Mouse (Mus musculus) layer of hippocampus, postnatal 25 days (tissue): ENCODE measurements around the gene Alpk1. TPM values are rescaled to one million over a fixed set of nuclear protein-coding genes. Genes with fewer than 3 reads are reported as not detected.

Experiments
- DNase-seq, 2 experiments: peaks; one replicate each; pipeline ENCODE4 v3.0.0; 2022; ENCODE audit warnings: mixed read lengths in 2 of 2, low spot score in 1 of 2; ENCODE audit errors: extremely low spot score in 1 of 2
- total RNA-seq, 2 experiments: library from RNA; stranded (reverse); gene quantifications; 2 replicates each; pipeline ENCODE4 v1.2.3; 2021

Alpk1 gene
- total RNA-seq, 2 experiments from 2014 or later, result 6.7 to 9.6 TPM

DNA sequence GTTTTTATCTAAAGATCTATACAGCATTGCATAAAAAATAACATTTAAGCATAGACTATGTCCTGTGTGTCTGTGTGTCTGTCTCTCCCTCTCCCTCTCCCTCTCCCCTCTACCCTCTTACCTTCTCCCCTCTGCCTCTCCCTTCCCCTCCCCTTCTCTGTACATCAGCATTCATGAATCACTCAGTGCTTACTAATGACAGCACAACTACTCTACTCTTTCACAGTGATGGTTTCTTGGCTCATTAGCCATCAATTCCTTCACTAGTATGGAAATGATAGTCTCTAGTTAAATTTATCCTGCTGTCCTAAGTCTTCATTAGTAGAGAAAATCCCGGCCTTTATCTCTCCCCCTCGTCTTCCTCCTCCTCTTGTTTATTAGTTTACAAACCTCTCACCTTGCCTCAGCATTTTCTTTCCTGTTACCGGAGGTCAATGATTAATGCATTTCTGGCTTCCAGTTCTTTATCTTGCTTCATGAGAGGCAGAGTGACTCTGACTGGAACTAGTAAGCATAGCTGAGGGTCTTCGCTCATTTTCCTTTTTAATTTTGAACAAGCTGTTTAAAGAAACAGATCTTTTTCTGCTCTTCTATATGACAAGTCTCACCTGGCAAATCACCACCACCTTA, 79.0 kb downstream of the Alpk1 start:
- DNase-seq, result no peak

DNA sequence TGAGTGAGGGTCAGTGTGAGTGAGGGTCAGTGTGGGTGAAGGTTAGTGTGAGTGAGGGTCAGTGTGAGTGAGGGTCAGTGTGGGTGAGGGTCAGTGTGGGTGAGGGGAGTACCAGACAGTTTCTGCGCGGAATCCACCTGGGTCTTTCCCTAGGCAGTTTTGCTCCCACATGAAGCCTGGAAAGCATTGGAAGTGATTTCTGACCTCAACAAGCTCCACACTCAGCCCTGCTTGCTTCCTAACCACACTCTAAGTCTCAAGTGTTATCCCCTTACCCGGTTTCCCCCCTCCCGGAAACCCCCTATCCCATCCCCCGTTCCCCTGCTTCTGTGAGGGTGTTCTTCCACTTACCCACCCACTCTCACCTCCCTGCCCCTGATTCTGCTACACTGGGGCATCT, 81.7 kb downstream of the Alpk1 start:
- no peak for DNase-seq

DNA sequence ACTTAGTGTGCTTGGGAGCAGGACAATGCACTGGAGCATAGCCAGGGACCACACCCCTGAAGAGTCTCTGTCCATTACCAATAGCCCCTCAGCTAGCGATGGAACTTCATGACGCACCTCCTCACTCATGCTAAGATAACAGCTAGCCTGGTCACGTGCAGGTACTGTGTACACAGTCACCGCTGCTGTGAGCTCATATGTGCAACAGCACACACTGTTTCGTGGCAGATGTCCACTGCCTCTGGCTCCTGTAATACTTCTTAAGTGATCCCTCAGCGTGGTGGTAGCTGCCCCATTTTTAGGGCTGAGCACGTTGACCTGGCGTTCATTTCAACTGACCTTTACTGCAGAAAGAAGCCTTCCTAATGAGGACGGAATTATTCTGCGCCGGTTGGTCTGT, 83.8 kb downstream of the Alpk1 start:
- DNase-seq, result no peak

DNA sequence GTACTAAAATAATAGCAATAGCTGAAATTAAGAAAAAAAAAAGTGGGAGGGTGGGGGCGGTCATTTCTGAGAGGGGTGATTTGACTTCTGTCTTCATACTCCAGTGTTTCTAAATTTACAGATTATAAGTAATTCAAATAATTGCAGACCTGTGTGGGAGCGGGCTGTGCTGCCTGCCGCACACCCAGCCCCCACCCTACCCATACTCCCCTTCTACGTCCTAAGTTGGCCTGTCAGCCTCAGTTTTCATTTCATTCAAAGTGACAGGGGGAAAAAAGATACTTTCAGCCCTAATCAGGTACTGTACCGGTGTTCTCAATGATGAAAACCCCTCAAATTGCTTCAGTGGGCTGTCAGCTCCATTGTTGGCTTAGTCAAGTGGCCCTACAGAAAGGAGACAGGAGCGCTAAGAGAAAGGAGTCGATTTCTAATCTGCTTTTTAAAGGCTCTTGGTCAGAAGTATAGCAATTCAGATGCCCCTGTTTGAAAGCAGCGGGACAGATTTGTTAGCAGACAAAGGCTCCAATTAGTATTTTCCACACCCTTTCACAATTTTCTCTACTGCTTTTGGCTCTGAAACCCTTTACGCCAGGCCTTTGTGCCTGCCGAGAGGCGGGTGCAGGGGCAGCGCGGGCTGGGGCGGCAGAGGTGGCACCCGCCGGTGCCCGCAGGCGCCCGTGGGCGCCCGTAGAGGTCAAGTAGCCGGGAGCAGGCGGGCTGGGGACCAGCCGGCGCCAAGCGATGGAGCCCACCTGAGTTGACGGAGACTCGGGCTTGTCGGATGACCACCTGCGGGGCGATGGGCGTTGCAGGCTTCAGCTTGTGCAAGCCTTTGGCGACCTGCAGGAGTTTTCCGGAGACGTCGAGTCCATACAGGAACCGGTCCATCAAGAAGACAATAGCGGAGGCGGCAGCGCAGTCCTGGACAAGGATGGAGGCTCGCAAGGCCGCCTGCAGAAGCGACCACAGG, 85.2 kb downstream of the Alpk1 start:
- DNase-seq, result no peak

DNA sequence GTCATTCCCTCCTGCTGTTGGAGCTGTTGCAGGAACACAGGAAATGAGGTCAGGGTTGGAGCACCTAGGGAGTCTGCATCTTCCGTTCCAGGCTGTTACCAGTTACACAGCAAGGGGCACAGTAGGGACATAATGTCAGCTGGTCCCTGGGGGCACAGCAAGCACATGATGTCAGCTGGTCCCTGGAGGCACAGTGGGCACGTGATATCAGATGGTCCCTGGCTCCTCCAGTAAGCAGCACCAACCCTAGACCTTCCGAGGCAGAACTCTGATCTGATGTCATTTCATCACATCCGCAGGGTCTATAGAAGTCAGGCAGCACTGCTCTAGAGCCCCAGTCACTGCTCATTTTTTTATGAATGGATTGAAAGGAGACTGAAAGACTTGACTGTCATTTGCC, 89.1 kb downstream of the Alpk1 start:
- no peak for DNase-seq

DNA sequence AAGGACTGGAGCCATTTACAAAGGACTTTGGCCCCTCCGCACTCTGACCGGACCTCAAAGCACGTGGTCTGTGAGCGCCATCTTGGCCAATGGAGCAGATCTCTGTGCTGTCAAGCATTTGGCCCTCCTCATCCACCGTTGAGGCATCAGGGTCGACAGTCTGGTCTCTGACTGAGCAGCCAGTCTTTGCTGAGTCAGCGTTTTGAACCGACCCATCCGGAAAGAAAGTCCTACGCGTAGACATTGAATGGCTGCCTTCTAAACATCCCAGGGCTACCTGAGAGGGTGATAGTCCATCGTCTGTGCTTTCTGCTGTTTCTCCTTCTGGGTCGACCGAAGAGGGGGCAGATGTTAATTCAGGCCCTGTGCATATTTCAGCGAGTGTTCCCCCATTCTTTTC, 100.6 kb downstream of the Alpk1 start:
- DNase-seq, result no peak

DNA sequence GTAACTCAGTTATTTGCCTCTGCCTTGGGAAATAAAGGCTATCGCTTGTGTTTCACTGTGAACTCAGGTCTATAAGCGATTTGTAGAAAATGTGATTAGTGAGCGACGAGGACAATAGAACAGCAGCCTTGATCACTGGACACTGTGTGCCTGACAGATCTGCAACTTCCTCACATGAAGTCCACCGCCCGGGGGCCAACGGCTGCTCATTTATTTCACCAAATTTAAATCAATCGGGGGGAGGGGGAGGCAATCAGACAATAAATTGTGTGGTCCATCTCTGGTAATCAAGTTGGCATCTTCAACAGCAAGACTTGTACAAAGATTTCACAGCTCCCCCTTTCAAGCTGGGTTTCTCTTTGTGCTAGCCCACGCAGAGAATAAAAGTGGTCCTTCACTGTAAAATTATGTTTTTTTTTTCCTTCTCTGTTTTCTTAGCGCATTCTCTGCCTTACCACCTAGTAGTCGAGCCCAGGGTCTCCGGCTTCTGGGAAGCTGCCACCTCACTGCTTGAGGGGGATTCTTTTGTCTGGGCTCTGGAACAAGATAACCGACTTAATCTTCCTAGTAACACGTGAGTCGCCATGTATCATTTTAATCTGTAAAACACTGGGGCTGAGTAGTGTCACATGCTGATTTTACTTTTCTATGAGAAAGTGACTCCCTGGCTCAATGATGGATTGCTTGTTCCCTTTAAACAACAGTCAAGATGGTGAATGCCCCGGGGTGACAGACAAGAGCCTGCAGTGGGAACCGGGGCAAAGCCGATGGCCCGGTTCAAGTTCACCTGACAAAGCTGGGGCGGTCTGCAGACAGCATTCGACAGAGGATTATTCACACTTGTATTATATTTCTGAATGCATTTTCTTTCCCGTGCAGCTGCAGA, 118.4 kb downstream of the Alpk1 start:
- no peak for DNase-seq

DNA sequence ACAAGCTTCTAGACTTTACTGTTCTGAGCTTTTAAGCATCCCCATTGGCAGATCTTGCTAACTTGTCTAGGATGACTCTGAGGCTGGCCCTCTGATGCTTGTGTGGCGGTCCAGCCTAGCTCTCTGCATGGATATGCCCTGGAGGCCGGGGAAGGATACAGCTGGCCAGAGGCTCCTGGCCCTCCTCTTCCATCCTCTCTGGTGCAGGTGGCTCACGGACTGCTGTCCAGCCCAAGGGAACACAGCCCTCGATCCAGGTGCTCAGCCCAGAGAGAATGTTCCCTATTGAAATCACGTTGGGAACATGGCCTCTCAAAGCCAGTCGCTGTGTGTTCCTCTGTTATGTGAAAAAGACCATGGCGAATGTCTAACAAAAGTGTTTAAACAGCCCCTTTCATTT, 119.6 kb downstream of the Alpk1 start:
- DNase-seq, result no peak

DNA sequence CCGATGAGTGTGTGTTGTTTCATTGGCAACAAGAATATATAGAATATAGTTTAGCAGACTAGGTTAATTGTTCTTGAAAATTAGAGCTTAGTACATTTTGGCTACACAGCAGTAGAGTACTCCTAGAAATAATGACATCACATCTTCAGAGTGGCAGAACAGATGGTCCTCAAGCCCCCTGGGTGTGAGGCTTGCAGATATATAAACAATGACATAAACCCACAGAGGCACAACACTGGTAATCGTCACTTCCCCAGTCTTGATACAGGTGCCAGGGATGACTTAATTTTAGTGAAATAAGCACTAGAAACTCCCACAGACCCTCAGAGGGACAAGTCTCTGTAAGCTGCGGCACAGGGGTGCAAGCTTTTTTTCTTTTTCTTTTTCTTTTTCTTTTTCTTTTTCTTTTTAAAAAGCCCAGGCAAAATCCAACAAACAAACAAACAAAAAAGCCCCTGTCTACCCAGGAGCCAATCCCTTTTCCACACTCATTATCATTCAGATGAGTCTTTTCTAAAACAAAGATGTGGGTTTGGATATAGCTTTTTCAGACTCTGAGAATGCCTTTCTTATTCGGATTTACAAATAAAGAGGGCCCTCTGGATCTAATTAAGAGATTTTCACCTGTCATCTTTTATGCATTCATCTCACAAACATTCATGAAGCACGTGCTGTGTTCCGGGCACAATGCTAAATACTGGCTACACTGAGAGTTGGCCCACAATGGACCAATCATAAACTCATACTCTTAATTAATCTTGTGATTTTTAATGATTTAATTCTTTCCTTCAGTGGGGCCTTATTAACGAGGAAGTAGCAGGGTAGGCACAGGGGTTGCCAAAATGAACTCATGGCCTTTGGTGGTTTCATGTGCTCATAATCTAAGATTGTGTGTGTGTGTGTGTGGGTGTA, 128.3 kb downstream of the Alpk1 start:
- DNase-seq, result no peak

DNA sequence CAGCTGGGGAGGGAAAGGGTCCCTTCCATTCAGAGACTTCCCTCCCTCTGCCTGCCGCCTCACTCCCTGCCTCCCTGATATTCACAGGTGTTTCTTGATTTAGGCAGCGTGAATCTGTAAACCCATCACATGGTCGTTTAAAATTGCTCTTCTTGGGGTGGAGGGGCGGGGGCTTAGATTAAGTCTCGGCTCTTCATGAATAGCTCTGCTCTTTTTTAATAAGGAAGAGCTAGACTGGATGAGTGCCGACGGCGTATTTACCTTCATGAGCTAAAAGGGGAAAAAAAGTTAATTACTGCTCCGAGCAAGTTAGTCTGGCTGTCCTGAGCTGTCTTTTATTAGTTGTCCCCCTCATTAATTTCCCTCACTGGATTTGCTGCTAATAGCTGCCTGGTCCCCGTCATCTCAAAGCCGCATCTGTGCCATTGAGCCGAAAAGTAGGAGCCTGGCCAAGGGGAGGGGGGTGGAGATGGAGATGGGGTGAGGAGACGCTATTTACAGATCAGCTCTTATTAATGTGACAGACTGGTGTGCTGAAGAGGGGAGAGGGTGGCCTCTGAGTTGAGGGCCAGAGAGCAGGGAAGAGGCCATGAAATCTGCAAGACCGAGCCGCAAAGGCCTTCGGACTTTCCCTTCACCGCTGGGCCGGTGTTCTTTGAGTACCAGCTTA, 134.0 kb downstream of the Alpk1 start:
- DNase-seq, result no peak

DNA sequence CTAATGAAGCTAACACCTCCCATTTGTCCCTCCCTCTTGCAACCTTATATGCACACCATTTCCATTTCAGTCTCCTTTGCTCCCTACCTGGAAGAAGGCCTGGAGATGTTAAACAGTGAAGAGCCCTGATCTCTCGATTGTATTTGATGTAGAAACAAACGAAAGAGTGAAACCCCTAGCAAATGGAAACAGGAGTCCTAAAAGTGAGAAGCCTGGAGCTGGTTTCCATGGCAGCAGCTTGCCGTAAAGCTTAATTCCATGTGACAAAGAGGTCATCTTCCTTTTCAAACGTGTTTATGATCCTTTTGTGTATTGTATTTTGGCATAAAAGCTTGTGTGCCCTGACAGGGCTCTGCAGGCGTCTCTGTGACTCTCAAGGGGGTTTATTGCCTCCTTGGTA, 138.1 kb downstream of the Alpk1 start:
- no peak for DNase-seq

DNA sequence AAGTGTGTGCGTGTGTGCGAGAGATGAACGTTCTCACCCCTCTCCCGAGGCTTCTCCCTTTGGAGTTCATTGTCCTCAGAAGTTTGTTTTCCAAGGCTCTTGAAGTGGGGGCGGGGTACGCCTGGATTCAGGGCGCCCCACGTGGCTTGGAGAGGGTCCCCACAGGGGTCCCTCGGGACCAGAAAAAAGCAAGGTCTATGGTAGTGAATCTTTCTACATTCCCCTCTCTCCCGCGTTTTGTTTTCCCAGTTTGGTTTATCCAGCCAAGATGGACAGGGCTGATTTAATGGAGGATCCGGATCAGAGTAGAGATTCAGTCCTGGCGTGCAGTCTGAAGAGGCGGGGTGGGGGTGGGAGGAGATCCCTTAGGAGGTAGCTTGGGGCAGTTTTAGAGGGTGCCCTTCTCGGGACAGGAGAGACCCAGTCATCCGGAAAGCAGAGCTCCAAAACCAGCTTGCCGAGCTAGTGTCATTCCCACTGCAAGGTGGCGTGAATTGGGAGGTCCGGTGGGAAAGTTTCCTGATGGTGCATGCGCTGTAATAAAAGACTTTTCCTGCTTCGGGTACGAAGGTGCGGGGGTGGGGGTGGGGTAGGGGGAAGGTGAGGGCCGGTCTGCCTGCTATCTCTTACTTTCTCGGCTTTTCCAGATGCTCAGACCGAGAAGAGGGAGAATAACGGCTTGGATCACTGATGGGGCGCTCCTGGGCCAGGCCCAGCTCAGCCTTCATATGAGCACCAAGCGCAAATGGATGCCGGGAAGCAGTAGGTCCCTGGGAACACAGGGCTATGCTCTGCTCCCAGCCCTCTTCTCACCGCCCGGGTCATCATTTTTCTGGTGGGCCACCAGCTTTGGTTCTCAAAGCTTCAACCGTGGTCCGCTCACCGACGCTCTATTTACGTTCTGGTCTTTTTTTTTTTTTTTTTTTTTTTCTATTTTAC, 139.3 kb downstream of the Alpk1 start:
- no peak for DNase-seq

DNA sequence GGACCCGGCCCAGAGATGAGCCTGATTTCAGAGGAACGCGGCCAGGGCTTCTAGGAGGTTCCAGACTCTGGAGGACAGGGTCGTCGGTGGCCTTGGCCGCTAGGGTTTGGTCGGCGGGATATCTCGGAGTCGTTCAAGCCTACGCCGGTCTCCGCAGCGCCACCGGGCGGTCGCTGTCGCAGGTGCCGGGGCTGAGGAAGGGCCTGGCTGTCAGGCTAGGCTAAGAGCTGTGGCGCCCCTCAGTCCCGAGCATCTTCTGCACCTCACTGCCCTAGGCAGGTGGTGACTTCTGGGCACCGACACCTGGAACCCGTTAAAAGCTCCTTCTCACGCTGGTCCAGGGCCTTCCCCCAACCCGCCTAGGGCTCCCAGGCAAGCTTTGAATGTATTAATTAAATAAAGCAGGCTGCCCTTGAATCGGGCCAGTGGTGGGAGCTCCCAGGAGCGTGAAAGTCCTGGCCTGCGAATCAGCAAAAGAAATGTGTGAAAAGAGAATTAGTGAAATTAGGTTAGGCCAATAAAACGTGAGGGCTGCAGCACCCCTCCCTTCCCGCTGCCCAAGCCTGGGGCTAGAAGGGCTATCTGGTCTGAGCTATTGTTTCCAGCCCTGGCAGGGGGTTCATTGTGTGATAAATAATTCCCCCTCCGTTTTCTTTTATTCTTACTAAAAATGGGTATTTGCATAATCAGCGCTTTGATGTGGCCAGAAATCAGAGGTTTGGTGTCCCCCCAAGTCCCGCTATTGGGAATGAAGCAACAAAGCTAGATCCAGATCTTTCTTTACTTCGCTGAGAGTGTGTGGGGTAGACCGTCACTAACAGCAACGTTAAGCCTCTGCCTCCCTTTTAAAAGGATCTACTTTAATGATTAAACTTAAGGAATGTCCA, 140.2 kb downstream of the Alpk1 start:
- DNase-seq, result peak in 1 of 2 experiments; percentile 44

DNA sequence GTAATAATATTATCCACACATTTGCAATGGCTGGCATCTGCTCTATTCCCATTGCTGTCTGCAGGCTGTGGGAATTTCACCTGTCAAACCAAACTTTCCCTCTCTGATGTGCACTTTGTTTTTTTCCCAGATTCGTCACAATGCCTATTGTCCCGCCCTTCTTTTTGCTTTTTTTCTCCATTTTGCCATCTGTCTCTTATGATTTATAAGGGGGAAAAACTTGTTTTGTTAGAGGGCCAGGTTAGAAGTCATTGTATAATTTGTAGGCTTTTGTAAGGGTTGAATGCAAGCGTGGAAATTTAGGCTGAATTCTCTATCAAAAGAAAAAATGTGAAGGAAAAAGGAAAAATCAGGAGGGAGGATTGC, 145.4 kb downstream of the Alpk1 start:
- no peak for DNase-seq

DNA sequence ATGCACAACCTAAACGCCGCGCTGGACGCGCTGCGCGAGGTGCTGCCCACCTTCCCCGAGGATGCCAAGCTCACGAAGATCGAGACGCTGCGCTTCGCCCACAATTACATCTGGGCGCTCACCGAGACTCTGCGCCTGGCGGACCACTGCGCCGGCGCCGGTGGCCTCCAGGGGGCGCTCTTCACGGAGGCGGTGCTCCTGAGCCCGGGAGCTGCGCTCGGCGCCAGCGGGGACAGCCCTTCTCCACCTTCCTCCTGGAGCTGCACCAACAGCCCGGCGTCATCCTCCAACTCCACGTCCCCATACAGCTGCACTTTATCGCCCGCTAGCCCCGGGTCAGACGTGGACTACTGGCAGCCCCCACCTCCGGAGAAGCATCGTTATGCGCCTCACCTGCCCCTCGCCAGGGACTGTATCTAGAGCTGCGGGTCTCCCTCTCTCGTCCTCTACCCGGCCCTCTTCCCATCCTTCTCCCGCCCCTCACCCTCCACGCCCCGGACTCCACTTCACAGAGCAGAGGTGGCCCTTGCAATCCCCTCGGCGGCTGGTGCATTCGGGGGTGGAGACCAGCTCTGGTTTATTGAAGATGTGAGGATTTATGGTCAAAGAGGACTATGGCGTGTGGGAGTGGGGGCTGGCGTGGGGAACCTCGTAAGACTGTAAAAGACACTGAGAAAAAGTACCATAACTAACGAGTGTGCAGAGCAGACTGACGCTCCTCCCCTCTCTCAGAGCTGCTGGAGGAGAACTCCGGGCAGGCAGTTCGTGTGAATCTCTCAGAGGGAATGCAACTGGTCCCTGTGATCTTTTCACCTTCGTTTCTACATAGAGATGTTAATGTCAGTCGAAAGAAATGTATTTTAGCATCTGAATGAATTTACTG, 146.0 kb downstream of the Alpk1 start:
- peak; percentile 74 to 83 for DNase-seq
